21 mouse cellular contexts compared by ENCODE assay signal in genomic region chr1:172173181-172173580, GRCm38 (mm10). TPM values are rescaled to one million over a fixed set of nuclear protein-coding genes. Genes with fewer than 3 reads are reported as not detected.
DNase-seq lines count a peak whose midpoint lies in the region; ATAC-seq and TF ChIP-seq lines count a peak whose summit lies in the region.
"Had no signal": no experiment of that assay in that cellular context is flagged by ENCODE, and none has a peak within 500 bp of the region (broad histone marks: within the 10 kb centered on the region; RNA-seq: fewer than 3 reads in every experiment).

No protein-coding gene starts in this region.

- H3K9me3 ChIP-seq in forebrain, embryonic 13.5 days (replicated peaks), result no peaks in the 10 kb centered on the region
- H3K9me3 ChIP-seq in forebrain, embryonic 11.5 days (ENCODE audit: control insufficient read depth, low read length), result no peaks in the 10 kb centered on the region
- H3K9me3 ChIP-seq in kidney, postnatal 0 days (replicated peaks; ENCODE audit: low read length), result no peaks in the 10 kb centered on the region
- H3K9me3 ChIP-seq: embryonic facial prominence, embryonic 13.5 days; G1E; heart, embryonic 10.5 days; heart, embryonic 15.5 days had no signal

- TF ChIP-seq CTCF in kidney, postnatal 0 days (IDR thresholded peaks at IDR 0.05; ENCODE audit: low read depth), result no peak

- no peak for DNase-seq in forebrain, embryonic 11.5 days (ENCODE audit: low spot score)
- peak; percentile 41 for DNase-seq in heart, adult 11 months
- no peak for DNase-seq in heart, adult 8-10 months (ENCODE audit: low spot score)
- DNase-seq in kidney, postnatal 0 days (ENCODE audit: low spot score), result peak; percentile 53
- no peak for DNase-seq in kidney, adult 9 months
- DNase-seq in left cerebral cortex, adult 18-20 months (ENCODE audit: low spot score in 2 of 2), result no peak
- DNase-seq: adrenal gland, postnatal 10 days; B cell, adult 2 months; cerebellum, adult 11-12 months; cerebellum, adult 9-10 months; cerebellum, postnatal 25 days; gastrocnemius, postnatal 25 days; kidney, adult 2 months had no signal

- H3K36me3 ChIP-seq in forebrain, embryonic 13.5 days (ENCODE audit: poor library complexity, severe bottlenecking), result peaks cover 89% of the 10 kb centered on the region
- peaks cover 22% of the 10 kb centered on the region for H3K36me3 ChIP-seq in forebrain, embryonic 11.5 days (ENCODE audit: control insufficient read depth, insufficient read depth, low read length)
- H3K36me3 ChIP-seq in kidney, postnatal 0 days (ENCODE audit: insufficient read depth, low read length), result peaks cover 57% of the 10 kb centered on the region

- H3K27ac ChIP-seq in forebrain, embryonic 13.5 days, result no peak overlapping the region
- no peak overlapping the region for H3K27ac ChIP-seq in forebrain, embryonic 11.5 days (ENCODE audit: low read depth, low read length)
- H3K27ac ChIP-seq in kidney, postnatal 0 days, result no peak overlapping the region
- H3K27ac ChIP-seq: embryonic facial prominence, embryonic 13.5 days; heart, embryonic 15.5 days had no signal

- H3K4me3 ChIP-seq in forebrain, embryonic 13.5 days, result no peak overlapping the region
- no peak overlapping the region for H3K4me3 ChIP-seq in forebrain, embryonic 11.5 days (ENCODE audit: low read depth, low read length)
- H3K4me3 ChIP-seq in kidney, postnatal 0 days (replicated peaks; ENCODE audit: low read depth, low read length), result no peak overlapping the region
- H3K4me3 ChIP-seq: embryonic facial prominence, embryonic 13.5 days; heart, embryonic 10.5 days; heart, embryonic 15.5 days had no signal

- ATAC-seq in forebrain, embryonic 13.5 days, result peak; percentile 53; the same call in 1 of the 2 replicates
- ATAC-seq in forebrain, embryonic 11.5 days (replicated peaks; ENCODE audit: low FRiP score), result no peak
- ATAC-seq in kidney, postnatal 0 days (replicated peaks; ENCODE audit: low FRiP score, low read depth), result no peak
- ATAC-seq: CD4-positive, CD25-positive, alpha-beta regulatory T cell, adult 4 months; intestine, embryonic 16.5 days had no signal

- H3K27me3 ChIP-seq in forebrain, embryonic 13.5 days, result no peaks in the 10 kb centered on the region
- H3K27me3 ChIP-seq in forebrain, embryonic 11.5 days (ENCODE audit: control insufficient read depth, insufficient read depth, low read length), result no peaks in the 10 kb centered on the region
- no peaks in the 10 kb centered on the region for H3K27me3 ChIP-seq in kidney, postnatal 0 days (ENCODE audit: insufficient read depth, low read length)
- H3K27me3 ChIP-seq: embryonic facial prominence, embryonic 13.5 days; heart, embryonic 15.5 days had no signal

- H3K9ac ChIP-seq in forebrain, embryonic 13.5 days, result no peak overlapping the region
- no peak overlapping the region for H3K9ac ChIP-seq in forebrain, embryonic 11.5 days (ENCODE audit: low read length)
- no peak overlapping the region for H3K9ac ChIP-seq in kidney, postnatal 0 days (ENCODE audit: low read depth, low read length)
- H3K9ac ChIP-seq: embryonic facial prominence, embryonic 13.5 days; heart, embryonic 15.5 days had no signal

- peaks cover 12% of the 10 kb centered on the region; the same call in 1 of the 2 replicates for H3K4me1 ChIP-seq in forebrain, embryonic 13.5 days
- H3K4me1 ChIP-seq in forebrain, embryonic 11.5 days (replicated peaks; ENCODE audit: control insufficient read depth, insufficient read depth, low read length), result no peaks in the 10 kb centered on the region
- no peaks in the 10 kb centered on the region for H3K4me1 ChIP-seq in kidney, postnatal 0 days (replicated peaks; ENCODE audit: insufficient read depth, low read length)
- H3K4me1 ChIP-seq: embryonic facial prominence, embryonic 13.5 days had no signal

- H3K4me2 ChIP-seq in forebrain, embryonic 13.5 days, result no peak overlapping the region
- H3K4me2 ChIP-seq in forebrain, embryonic 11.5 days (ENCODE audit: low read depth, low read length, severe bottlenecking), result no peak overlapping the region
- H3K4me2 ChIP-seq in kidney, postnatal 0 days (ENCODE audit: low read length), result no peak overlapping the region
- H3K4me2 ChIP-seq: embryonic facial prominence, embryonic 13.5 days; heart, embryonic 15.5 days had no signal

- 54% methylated on average over 5 of the region's 5 CpGs for WGBS in forebrain, embryonic 13.5 days
- WGBS in forebrain, embryonic 11.5 days, result 84% methylated on average over 5 of the region's 5 CpGs
- 57% methylated on average over 5 of the region's 5 CpGs for WGBS in kidney, postnatal 0 days

RNA-seq across cellular contexts. Expression of gene Dcaf8, which starts 25.3 kb away (rescaled TPM):
- polyA plus RNA-seq in forebrain, embryonic 13.5 days (2015; fragmentation: Nextera tagmentation; extraction: Ambion mirVana), result 112 and 125 TPM in 2 replicates
- polyA plus RNA-seq in forebrain, embryonic 11.5 days (2014; fragmentation: Nextera tagmentation; extraction: Ambion mirVana), result 116 and 118 TPM in 2 replicates
- total RNA-seq in heart, adult 8-10 months (2022), result 100 to 1,000 TPM; 120 to 132 (median 125) TPM
- 110 and 123 TPM in 2 replicates for polyA plus RNA-seq in kidney, postnatal 0 days (2015; fragmentation: Nextera tagmentation; extraction: Ambion mirVana)
- total RNA-seq in left cerebral cortex, adult 18-20 months (2021), result 100 to 1,000 TPM; 117 TPM

RNA-seq across cellular contexts. Expression of gene Pea15a, which starts 33.4 kb away (rescaled TPM):
- 470 and 471 TPM in 2 replicates for polyA plus RNA-seq in forebrain, embryonic 13.5 days (2015; fragmentation: Nextera tagmentation; extraction: Ambion mirVana)
- 371 and 409 TPM in 2 replicates for polyA plus RNA-seq in forebrain, embryonic 11.5 days (2014; fragmentation: Nextera tagmentation; extraction: Ambion mirVana)
- total RNA-seq in heart, adult 8-10 months (2022), result 10 to 100 TPM; 41.7 to 74.1 (median 60.0) TPM
- 91.8 and 103 TPM in 2 replicates for polyA plus RNA-seq in kidney, postnatal 0 days (2015; fragmentation: Nextera tagmentation; extraction: Ambion mirVana)
- total RNA-seq in left cerebral cortex, adult 18-20 months (2021), result 100 to 1,000 TPM; 412 to 456 TPM

RNA-seq across cellular contexts. Expression of gene Casq1, which starts 46.5 kb away (rescaled TPM):
- 4.5 TPM in 2 replicates for polyA plus RNA-seq in forebrain, embryonic 13.5 days (2015; fragmentation: Nextera tagmentation; extraction: Ambion mirVana)
- 1.1 and 2.0 TPM in 2 replicates for polyA plus RNA-seq in forebrain, embryonic 11.5 days (2014; fragmentation: Nextera tagmentation; extraction: Ambion mirVana)
- total RNA-seq in heart, adult 8-10 months (2022), result 1 to 10 TPM; 2.5 to 6.9 (median 3.7) TPM
- polyA plus RNA-seq in kidney, postnatal 0 days (2015; fragmentation: Nextera tagmentation; extraction: Ambion mirVana), result 2.4 and 3.1 TPM in 2 replicates
- total RNA-seq in left cerebral cortex, adult 18-20 months (2021), result under 1 TPM in 1 of 2 experiments, not detected in 1; 0.63 TPM
- total RNA-seq: G1E; granulocyte monocyte progenitor cell, adult 5-6 weeks had no signal
- polyA plus RNA-seq: CD4-positive, CD25-positive, alpha-beta regulatory T cell, adult 4 months; G1E had no signal

RNA-seq across cellular contexts. Expression of gene Pex19, which starts 46.6 kb away (rescaled TPM):
- 155 and 163 TPM in 2 replicates for polyA plus RNA-seq in forebrain, embryonic 13.5 days (2015; fragmentation: Nextera tagmentation; extraction: Ambion mirVana)
- polyA plus RNA-seq in forebrain, embryonic 11.5 days (2014; fragmentation: Nextera tagmentation; extraction: Ambion mirVana), result 146 and 150 TPM in 2 replicates
- total RNA-seq in heart, adult 8-10 months (2022), result 100 to 1,000 TPM; 108 to 144 (median 125) TPM
- polyA plus RNA-seq in kidney, postnatal 0 days (2015; fragmentation: Nextera tagmentation; extraction: Ambion mirVana), result 133 and 136 TPM in 2 replicates
- total RNA-seq in left cerebral cortex, adult 18-20 months (2021), result 10 to 100 TPM; 87.3 to 87.5 TPM

Comparison
In these comparisons a context has a peak if more than half of its experiments do, and no peak if none do; other contexts are left out.
1. DNase-seq: peak in heart, adult 11 months (single experiment) and kidney, postnatal 0 days (single experiment); none in forebrain, embryonic 11.5 days (single experiment), heart, adult 8-10 months (single experiment), kidney, adult 9 months (single experiment) and left cerebral cortex, adult 18-20 months (0 of 2).